Mouse (Mus musculus) 3T3-L1 (cell line): Measurements from ENCODE around the gene Gm43552.
"Not testable (repeated sequence)": the region's sequence is repeated elsewhere in the genome, so short reads cannot be mapped to it uniquely, and the experiment has no call there.

Experiments used
- DNase-seq: peaks from one replicate; pipeline ENCODE4 v3.0.0-alpha.2; 2015; ENCODE audit warnings: low read depth, low spot score

Gene Gm43552

DNA sequence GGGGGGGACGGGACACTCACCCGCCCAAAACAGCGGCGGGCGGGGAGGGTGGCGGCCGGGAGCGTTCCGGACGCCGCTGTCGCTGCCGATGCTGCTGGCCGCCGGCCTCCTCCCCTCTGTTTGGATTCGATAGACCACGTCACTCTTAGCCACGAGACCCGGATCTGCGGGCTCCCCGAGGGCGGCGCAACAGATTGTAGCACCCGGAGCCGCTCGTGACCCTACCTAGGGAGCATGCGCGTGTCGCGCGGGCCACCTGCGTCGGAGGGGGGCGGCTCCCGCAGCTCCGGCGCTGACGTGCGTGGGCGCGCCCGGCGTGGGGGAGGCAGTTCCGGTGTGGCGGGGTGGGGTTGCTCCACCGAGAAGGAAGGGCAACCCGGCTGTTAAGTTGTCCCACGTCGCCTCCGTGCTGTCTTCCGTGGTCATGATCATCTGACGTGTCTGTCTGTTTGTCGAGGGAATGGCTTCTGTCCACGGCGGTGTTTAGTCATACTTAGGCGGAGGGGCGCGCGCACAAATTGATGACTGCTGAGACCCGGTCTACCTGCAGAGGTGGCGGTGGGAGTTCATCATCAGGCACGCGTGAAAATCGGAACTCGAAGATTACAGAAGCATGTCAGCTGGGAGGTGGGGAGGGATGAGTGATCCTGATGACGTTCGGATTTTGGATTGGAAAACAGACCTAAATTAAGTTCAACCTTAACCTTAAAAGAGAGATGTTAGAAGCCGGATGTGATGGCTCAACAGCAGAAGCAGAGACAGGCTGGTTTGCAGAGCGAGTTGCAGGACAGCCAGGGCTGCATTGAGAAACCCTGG, at the start of gene Gm43552:
Gm43552 (minus strand) TSS at position 118 of the 816 bp plus-strand sequence.
- peak; percentile 94 for DNase-seq

DNA sequence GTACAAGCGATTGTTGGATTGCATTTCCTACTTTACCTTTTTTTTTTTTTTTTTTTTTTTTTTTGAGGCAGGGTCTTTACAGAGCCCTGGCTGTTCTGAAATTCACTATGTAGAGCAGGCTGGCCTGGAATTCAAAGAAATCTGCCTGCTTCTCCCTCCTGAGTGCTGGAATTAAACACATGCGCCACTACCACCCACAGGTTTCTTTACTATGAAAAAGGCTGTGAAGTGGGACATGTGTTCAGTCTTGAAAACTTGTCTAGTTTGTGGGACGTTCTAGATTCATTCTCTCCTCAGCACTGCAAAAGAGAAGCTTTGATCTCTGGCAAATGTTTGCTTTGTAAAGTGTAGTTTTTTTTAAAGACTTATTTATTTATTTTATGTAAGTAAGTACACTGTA, 49.3 kb upstream of the Gm43552 start:
- no peak for DNase-seq

DNA sequence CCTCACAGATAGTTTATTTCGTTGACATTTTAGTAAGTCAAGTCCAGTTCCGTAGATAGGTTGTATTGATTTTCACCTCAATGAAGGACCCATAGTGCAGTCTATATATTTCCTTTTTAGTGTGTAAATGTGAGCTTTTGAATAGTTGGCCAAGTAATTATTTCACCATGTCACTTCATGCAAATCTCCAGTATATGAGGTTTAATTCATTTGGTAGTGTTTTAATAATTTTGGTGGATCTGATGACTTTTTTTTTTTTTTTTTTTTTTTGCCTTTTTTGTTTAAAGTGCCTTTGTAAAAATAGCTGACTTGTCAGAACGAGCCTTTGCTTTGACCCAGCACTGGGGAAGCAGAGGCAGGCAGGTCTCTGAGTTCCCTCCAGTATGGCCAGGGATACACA, 47.2 kb upstream of the Gm43552 start:
- no peak for DNase-seq

DNA sequence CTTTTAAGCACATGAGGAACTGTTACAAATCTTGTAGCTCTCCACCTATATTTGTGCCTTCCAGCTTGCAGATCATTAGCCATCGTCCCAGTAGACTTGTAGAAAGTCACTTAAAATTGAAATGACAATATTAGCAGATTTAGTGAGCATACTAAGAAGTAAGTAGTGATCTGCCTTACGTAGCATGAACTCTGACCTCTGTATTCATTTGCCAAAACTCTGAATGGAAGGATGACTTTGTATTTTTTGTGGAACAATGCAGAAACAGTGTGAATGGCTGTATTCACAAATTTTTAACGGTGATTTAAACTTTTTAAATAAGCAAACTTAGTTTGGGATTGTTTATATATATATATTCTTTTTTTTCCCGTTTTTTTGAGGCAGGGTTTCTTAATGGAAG, 46.2 kb upstream of the Gm43552 start:
- no peak for DNase-seq

DNA sequence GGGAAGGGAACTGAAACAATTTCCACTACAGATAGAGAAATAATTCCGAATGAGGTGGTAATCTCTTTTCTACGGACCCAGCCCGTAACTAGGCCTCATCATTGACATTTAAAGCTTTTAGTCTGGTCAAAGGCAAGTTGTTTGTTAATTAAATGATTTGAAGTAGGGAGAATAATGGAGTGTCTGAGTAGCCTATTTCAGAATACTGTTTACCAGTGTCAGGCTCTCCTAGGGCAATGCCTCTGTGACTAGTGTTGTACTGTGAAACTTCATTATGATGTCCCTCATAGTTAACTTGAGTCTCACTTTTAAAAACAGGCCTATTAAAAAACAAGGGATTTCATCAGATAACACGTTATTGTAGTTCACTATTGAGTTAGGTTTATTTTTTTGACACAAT, 45.5 kb upstream of the Gm43552 start:
- peak; percentile 30 for DNase-seq

DNA sequence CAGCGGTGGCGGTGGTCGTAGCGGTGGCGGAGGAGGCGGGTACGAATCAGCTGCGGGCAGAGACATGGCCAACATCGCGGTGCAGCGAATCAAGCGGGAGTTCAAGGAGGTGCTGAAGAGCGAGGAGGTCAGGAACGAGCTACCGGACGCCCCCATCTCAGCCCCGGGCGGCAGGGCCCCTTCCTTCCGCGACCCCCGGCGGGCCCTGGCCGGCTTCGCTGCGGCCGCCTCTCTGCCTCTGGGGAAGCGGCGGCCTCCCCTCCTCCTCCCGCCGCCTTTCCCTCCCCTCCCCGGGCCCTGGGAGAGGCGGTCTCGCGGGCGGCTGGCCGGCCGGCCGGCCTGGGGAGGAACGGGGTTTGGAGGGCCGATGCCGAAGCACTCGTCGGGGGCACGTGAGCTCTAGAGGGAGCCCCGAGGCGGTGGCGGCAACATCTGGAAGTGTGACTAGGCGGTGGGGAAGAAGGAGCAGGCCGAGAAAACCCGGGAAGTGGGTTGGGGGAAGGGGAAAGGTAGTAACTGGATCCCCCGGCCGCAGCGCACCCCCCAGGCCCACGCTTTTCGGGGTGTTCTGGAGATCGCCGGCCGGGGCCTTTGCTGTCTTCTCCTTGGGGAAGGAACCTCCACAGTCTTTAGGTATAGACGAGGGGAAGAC, 44.9 kb upstream of the Gm43552 start:
- peak; percentile 76 for DNase-seq

DNA sequence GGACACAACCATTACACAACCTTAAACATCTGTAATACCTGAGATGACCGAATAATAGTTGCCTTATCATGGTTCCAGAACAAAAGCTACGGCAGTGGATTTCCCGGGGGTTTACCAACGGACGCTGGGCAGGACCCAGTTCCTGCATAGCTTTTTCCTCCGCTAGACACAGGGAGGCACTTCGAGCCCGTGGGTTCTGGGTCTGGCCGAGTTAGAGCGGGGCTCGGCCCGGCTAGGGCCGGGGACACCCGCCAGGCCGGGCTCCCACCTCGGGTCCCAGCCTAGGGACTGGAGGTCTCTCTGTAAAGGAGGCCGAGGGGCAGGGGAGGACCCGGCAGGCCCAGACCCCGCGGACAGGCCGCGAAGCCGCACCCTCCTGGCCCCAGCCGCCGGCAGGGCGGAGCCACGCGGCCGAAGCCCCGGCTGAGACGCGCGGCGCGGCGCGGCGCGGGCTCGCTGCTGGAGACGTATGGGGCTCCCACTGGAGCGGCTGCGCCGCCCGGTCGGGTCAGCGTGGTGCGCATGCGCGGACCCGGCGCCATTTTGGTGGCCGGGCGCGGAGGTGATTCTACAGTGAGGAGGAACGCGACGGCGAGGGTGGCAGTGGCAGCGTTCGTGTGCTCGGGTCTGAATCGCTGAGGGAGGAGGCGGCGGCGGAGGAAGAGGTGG, 44.3 kb upstream of the Gm43552 start, which contains the start of the genes Smim14 and Ube2k:
Smim14 (minus strand) TSS at position 434 of the 669 bp plus-strand sequence.
Ube2k (plus strand) TSS at position 483 of the 669 bp plus-strand sequence.
- DNase-seq: peak; percentile 86

DNA sequence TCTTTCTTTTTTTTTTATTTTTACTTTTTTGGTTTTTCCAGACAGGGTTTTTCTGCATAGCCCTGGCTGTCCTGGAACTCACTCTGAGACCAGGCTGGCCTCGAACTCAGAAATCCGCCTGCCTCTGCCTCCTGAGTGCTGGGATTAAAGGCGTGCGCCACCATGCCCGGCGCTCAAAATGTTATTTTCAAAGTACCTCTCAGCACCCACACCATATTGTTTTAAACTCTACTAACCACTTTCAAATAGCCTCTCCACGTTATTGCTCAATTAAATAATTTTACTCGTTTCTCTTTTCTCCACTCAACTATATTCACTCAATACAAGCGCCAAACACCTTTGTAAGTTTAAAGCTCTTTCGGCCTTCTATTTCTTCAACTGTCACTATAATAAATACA, 43.4 kb upstream of the Gm43552 start:
- DNase-seq: not testable (repeated sequence)

DNA sequence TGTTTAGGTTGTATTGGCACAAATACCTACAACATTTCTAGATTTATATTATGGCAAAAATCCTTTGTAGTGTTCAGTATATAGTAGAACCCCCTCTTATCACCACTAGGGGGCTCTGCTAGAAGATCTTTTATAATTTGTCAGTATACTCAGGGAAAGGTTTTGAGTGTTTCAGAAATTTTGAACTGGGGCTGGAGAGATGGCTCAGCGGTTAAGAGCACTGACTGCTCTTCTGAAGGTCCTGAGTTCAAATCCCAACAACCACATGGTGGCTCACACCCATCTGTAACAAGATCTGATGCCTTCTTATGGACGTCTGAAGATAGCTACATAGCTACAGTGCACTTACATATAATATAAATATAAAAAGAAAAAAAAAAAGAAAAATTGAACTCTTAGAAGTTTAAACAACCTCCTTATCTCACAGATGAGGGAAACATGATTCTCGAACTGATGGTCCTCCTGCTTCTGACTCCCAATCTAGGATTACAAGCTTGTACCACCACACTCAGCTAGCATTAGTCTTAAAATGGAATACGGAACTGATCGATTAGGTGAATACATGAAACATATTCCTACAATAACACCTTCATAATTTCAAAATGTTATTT, 42.9 kb upstream of the Gm43552 start:
- peak; percentile 84 for DNase-seq

DNA sequence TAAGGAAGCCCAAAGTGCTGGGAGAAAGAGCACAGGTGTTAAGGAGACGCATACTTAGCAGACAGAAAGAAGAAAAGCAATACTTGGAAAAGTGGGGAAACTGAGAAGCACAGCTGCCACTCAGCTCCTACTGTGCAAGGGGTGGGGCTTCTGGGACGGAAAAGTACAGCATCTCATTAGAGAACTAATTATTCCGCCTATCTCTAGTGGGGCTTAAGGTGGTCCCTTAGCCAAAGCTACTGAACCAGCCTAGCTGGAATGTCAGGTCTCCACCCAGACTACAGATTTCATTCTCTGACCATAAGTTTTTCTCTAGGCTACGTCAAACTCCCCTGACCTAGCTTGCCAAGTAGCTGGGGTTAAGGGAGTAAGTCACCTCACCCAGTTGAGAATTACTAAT, 41.9 kb upstream of the Gm43552 start:
- DNase-seq: no peak

DNA sequence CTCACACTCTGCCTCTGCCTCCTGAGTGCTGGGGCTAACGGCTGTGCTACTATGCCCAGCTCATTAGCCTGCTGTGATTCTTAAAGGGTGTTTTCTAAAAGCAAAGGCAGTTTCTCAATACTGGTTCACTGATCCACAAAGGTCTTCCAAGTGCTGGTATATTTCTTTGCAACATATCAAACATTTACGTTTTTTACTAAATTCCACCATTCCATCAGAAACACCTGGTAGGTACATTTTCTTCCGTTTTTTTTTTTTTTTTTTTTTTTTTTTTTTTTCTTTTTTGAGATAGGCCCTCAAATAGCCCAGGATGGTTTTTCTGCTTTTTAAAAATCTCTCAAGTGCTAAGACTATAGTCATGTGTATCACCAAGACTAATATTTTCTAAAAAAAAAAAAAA, 38.6 kb upstream of the Gm43552 start:
- no peak for DNase-seq

DNA sequence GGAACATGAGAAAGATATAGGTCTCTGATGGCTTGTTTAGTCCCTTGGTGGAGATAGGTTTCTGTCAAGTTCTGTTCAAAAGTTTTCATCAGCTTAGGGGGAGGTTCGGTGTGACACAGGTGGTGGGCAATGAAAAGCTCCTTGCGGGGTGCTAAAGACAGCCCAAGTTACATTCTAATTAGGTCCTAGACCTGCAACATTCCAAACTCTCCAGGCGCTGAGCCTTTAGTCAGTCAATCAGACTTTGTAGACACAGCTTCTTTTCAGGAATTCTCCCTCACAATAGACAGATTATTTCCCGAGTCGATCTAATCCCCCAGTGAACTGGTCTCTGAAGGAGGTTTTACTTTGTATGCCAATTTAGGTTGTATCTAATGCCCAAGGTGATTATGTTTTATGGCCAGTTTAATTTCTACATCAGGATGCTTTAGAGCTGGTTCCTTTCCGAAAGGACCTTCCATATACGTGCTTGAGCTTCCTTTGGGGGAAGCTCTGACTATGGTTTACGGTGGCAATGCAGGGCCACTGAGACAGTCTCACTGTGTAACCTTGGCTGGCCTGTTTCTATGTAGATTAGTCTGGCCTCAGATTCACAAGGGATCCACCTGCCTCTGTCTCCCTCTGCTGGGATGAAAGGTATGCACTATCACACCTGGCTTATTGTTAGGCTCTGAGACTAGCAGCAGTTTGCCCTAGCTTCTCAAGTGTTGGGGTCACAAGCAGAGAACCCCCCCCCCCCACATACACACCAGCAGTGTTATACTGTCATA, 33.2 kb upstream of the Gm43552 start:
- no peak for DNase-seq

DNA sequence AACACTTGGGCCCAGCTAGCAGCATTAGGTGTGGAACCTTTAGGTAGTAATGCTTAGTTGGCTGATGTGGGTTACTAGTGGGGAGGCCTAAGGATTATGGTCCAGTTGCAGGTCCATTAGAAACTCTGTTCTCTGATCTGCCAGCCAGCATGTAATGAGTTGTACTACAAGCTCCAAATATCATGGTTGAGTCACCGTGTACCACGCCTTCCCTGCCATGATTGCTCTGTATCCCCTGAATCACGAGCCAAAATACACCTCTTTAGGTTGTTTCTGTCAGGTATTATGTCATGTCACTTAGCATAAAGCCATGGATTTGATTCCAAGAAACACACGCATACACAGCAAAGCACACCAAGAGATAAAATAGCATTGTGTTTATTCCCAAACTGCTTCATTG, 32.2 kb upstream of the Gm43552 start:
- no peak for DNase-seq

DNA sequence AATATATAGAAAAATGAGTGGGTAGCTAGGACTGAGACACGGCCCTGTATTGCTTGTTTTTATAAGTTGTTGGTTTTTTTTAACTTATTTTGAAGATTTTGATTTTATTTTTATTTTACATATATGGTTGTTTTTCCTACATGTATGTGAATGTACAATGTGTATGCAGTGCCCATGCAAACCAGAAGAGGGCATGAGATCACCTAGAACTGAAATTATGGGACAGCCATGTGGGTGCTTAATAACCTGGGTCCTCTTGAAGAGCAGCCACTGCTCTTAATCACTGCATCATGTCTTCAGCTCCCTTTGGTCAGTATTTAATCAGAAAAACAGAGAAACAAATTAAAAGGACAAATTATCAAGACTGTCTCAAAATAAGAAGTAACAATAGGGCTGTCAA, 29.2 kb upstream of the Gm43552 start:
- peak; percentile 37 for DNase-seq

DNA sequence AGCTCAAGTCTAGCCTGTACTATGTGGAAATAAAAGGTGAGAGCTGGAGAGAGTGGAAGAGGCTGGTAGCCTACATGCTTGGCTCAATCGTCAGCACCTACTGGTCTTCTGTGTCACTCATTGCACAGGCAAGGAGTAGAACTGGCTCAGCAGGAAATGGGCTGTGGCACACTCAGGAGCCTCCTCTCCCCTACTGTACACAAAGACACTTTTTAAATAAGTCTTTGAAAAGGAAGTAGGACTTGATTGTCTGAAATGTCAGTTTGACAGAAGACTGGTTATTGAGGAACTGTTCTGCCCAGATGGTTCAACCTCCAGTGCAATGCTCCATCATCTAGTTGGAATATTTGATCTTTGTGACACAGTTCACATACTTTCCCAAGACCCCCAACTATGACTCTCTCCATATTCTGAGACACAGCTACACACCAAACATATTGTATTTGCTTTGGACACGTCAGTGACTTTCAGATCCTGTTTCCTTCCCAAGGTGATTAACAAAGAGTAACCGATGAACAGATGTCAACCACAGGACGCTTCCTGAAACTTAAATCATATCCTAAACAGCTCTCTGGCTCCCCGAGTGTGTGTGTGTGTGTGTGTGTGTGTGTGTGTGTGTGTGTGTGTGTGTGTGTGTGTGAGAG, 22.1 kb upstream of the Gm43552 start:
- no peak for DNase-seq

DNA sequence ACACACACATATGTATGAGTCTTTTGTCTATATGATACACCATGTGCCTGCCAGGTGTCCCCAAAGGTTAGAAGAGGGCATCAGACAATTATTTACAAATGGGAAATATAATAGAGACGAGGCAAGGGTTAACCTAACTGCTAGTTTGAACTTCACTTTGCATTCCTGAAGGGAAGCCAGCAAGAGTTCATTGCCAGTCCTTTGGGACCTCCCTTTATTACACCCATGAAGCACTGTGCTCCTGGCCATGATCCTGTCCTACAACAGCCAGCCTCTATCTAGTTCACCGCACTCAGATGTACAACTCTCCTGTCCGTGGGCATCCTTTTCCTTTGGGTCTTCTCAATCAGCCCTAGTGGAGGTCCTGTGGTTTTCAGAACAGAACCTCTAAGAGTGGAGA, 20.9 kb upstream of the Gm43552 start:
- no peak for DNase-seq

DNA sequence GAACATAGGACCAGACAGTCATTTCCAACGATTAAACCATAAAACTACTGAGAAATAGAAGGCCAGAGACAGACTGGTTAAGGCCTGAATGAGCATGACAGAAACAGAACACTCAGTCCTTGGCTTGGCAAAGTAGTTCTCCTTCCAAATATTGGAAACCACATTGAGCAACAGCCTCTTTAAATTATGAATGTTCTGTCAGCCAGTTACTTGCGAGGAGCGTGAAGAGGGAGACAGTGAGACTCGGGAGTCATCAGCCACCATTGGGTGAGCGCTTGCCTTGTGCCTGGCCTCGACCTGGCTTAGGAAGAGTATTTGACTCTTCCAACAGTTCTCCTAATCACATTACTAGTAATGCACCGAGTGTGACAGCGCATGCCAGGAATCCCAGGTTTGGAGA, 15.8 kb upstream of the Gm43552 start:
- DNase-seq: no peak

DNA sequence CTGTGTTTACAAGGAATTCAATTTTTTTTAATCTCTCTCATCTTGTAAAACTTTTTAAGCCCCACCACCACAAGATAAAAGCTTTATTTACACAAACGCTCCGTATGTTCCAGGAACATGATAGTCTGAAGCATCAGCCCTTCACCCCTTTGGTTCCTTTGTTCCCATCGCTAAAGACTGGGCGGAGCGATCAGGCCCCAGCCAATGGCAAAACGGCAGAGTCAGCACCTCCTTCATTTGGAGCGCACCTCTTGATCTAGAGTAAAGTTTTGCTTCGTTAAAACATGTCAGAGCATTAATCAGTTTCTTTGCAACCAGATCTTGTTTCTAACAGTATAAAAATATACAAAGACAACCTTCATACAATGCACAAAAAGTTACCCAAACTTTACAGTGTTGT, 13.2 kb upstream of the Gm43552 start:
- DNase-seq: no peak

DNA sequence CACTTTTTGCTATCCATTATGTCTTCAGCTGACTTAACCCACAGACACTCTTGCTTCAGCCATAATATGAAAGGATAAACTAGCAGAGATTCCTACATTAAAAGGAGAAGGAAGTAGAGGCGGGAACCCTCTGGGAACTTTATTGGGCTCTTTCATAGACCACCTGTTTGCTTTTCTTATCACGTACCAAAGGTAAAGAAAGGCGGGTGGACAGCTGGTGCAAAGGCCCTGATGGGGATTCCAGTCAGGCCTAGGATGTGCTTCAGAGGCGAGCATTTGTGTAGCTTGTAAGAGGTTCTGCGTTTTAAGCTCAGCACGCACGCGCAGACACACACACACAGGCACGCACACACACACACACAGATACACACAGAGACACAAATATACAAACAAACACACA, 8.8 kb upstream of the Gm43552 start:
- DNase-seq: no peak

DNA sequence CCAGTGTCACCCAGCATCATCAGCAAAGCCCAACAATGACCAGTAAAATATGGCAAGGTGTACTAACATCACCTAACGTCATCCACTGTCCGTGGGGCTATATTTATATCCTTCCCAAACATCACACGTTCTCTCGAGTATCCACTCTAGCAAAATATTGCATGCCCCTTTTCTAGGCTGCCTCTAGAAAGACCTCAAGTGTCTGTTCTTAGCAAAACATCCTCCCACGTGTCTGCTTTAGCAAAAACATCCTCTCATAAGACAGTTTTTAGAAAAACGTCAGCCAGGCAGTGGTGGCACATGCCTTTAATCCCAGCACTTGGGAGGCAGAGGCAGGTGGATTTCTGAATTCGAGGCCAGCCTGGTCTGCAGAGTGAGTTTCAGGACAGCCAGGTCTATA, 7.6 kb upstream of the Gm43552 start:
- no peak for DNase-seq
